Mouse (Mus musculus) 3T3-L1 (cell line): ENCODE results near the gene Irgm2.
"Not testable (repeated sequence)": the region's sequence is repeated elsewhere in the genome, so short reads cannot be mapped to it uniquely, and the experiment has no call there.

Source experiments
- DNase-seq: peaks from one replicate; pipeline ENCODE4 v3.0.0-alpha.2; 2015; ENCODE audit warnings: low read depth, low spot score

Irgm2 gene

GRCm38 (mm10) chr11:58213673-58214342 lies 14.4 kb downstream of the Irgm2 start:
- no peak for DNase-seq

- peak; percentile 89 for DNase-seq
These were observed 15.1 kb downstream of the Irgm2 start for GRCm38 (mm10) chr11:58214391-58215048.

DNA sequence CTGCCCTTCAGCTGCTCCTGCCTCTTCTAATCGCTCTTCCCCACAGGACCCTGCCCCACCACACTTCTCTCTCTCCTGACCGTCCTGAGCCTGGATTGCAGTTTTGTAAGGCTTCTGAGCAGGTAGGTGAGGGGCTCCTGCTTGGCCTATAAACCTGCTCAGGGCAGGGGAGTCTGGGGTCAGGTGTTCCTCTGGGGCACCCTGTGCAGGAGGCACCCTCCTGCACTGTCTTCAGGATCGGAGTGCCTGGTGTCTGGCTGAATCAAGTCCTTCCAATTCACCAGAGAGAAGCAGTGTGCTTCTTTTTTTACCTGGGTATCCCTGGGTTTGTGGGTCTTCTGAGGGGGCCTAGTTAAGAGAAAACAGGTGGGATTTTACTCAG lies 15.6 kb downstream of the Irgm2 start:
- DNase-seq, result not testable (repeated sequence)

GRCm38 (mm10) chr11:58215814-58216213 lies 16.4 kb downstream of the Irgm2 start:
- DNase-seq, result no peak

DNA sequence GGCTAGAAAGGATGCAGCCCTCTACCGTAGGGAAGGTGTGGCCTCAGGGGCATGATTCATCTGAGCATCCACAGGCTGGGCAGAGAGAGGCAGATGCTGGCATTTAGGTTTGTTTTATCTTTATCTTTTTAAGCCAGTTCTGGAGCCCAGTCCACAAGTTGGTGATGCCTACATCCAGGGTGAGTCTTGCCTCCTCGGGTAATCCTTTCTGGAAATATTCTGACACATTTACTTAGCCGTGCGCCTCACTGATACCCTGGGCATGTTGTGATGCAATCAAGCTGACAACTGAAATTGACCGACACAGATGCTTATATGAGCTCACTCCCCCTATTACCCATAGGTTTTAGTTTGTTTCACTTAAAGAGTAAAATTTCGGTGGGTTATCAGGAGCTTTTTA lies 17.4 kb downstream of the Irgm2 start:
- DNase-seq, result peak; percentile 19

DNA sequence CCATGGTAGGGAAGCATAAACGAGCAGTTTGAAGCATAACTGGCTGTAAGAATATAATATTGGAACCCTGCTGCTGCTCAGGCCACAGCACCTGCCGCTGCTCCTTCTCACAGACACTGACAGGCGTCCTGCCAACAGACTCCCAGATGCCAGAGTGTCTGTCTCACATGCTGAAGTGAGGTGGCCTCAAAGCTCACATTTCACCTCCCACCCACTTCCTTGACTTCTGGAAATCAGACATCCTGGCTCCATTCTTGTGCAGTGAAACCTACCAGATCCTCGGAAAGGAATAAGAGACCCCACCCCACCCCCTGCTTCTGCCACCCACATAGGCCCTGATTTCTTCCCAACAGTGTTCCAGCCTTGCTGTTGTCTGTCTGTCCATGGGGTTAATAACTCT lies 24.3 kb downstream of the Irgm2 start:
- DNase-seq, result no peak

GRCm38 (mm10) chr11:58224313-58224712 lies 24.9 kb downstream of the Irgm2 start:
- no peak for DNase-seq

- not testable (repeated sequence) for DNase-seq
These were observed 25.5 kb downstream of the Irgm2 start for GRCm38 (mm10) chr11:58224872-58225271.

- DNase-seq, result peak; percentile 87
These were observed 26.2 kb downstream of the Irgm2 start for GRCm38 (mm10) chr11:58225655-58226054.

GRCm38 (mm10) chr11:58226425-58226824 lies 27.0 kb downstream of the Irgm2 start:
- no peak for DNase-seq

- DNase-seq, result not testable (repeated sequence)
These were observed 28.6 kb downstream of the Irgm2 start for GRCm38 (mm10) chr11:58228021-58228420.

DNA sequence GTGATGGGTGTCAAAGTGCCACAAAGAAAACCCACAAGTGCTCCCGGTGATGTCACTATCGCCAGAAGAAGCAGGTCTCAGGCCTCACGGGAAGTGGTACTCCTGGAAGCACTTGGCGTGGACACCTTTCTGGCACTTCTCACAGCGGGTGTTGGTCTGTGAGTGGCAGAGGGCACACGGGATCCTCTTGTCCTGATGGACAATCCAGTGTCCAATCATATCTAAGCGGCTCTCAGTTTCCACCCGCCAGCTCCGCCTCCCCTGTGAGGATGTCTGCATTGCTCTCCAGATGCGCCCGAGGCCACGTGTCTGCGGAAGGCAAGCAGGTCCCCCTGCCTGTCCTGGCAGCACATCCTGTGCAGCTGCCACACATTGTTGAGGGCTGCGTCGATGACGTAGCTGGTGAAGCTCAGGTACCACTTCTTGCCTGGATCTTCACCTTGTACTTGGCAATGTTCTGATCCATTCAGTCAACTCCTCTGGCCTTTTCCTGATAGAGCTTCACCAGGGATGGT lies 31.0 kb downstream of the Irgm2 start:
- no peak for DNase-seq

GRCm38 (mm10) chr11:58231156-58231555 lies 31.7 kb downstream of the Irgm2 start:
- DNase-seq, result no peak

- not testable (repeated sequence) for DNase-seq
These were observed 35.1 kb downstream of the Irgm2 start for GRCm38 (mm10) chr11:58234551-58234950.

- peak; percentile 74 for DNase-seq
These were observed 35.7 kb downstream of the Irgm2 start for GRCm38 (mm10) chr11:58235152-58235551.

DNA sequence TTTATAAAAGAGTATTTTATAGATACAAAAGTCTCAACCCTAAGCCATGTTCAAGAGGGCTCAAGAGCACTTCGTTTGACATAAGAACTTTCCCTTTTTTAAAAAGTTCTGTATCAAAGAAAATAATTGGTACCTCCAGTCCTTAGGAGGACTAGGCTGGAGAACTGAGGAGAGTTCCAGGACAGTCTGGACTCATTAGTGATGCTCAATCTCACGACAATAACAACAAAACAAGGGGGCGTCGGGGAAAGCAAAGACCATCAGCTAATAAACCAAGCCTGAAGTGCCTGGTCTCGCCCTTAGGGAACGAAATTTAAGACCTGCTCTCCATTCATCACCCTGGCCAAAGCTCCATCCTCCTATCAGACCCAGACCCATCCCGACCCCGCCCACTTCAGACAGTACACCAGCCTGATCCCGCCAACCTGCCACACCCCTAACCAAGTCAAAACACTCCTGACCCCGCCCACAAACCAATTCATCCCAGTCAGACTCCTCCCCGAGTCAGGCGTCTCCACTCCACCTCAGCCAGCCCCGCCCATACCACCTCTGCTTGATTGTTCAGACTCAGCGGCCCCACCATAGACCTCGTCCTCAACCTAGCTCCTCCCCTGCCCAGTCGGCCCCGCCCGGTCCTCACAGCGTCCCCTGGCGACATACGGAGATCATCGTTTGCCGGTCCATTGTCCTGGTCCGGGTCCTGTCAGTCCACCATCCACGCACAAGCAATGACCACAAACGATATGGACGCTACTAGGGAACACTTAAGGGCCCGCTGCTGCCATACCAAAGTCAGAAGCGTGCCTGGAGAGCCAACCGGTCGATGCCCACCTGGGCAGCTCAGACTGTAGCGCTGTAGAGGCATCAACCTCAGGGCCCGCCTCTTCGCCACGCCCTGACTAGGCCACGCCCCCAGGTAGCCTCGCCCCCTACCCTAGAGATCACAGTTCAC lies 39.7 kb downstream of the Irgm2 start:
- no peak for DNase-seq

DNA sequence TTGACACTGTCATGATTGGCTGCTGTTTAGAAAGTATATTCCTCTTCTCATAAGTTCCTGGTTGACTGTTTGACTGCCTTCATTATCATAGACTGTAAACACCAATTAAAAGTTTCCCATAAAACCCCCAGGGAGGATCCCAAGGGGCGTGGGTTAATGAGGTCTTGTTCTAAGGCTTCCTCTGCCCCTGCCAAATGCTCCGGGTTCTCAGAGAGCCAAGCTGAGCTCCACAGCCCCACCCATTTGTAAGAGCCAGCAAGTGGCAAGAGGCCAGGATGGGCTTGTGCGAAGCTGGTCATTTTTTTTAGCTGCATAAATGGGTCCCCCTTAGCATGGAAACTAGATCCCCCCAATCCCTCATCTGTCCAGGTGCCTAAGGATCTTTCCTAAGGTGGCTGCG lies 47.9 kb downstream of the Irgm2 start:
- DNase-seq, result no peak

- no peak for DNase-seq
These were observed 50.0 kb downstream of the Irgm2 start for GRCm38 (mm10) chr11:58249203-58249981.

DNA sequence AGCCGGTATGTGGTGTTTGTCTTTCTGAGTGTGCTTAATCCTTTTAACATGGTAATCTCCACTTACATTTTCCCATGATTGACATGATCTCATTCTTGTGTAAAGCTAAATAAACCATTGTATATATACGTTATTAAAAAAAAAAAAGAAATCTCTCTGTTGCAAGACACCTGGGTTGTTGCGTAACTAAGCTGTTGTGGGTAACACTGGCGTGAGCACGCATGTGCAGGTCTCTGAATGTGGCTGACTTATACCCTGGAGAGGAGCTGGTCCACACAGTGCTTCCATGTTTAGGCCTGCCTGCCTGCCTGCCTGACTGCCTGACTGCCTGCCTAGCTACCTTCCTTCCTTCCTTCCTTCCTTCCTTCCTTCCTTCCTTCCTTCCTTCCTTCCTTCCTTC lies 51.1 kb downstream of the Irgm2 start:
- DNase-seq, result no peak

- DNase-seq, result no peak
These were observed 55.0 kb downstream of the Irgm2 start for GRCm38 (mm10) chr11:58254411-58254810.

- DNase-seq, result no peak
These were observed 58.4 kb downstream of the Irgm2 start for GRCm38 (mm10) chr11:58257816-58258215.
